Mouse (Mus musculus): Measurements from ENCODE around the gene Klhl29. TPM values are rescaled to one million over a fixed set of nuclear protein-coding genes. Genes with fewer than 3 reads are reported as not detected.

Klhl29 gene
- polyA plus RNA-seq, 1 experiment from 2014 or later, result 2.0 TPM

GRCm38 (mm10) chr12:5292316-5292715 is 83.2 kb downstream of the Klhl29 start:
- WGBS, result 87% methylated on average over 7 of the region's 7 CpGs

GRCm38 (mm10) chr12:5285579-5285978 is 89.9 kb downstream of the Klhl29 start:
- Histone ChIP-seq H3K4me3 (ENCODE audit: low read depth, low read length) (no peak overlapping the region), H3K4me1 (ENCODE audit: control insufficient read depth, insufficient read depth, low read length) (no peaks in the 10 kb centered on the region), H3K36me3 (ENCODE audit: control insufficient read depth, insufficient read depth, low read length) (no peaks in the 10 kb centered on the region), H3K4me2 (ENCODE audit: low read depth) (no peak overlapping the region), H3K9ac (ENCODE audit: low read length) (no peak overlapping the region), H3K27me3 (ENCODE audit: control insufficient read depth, insufficient read depth, low read length) (no peaks in the 10 kb centered on the region), H3K27ac (ENCODE audit: low read depth, low read length) (no peak overlapping the region), H3K9me3 (ENCODE audit: control insufficient read depth, low read length) (no peaks in the 10 kb centered on the region)
- WGBS, result 89% methylated on average over 11 of the region's 11 CpGs
- no peak for ATAC-seq (ENCODE audit: insufficient read depth, low FRiP score, low TSS enrichment)
- DNase-seq (ENCODE audit: low spot score), result no peak

More at GRCm38 (mm10) chr12:5292316-5292715, 83.2 kb downstream of the Klhl29 start:
- Histone ChIP-seq H3K4me3 (ENCODE audit: low read depth, low read length) (no peak overlapping the region), H3K36me3 (ENCODE audit: control insufficient read depth, insufficient read depth, low read length) (no peaks in the 10 kb centered on the region), H3K9ac (ENCODE audit: low read length) (no peak overlapping the region), H3K27me3 (ENCODE audit: control insufficient read depth, insufficient read depth, low read length) (no peaks in the 10 kb centered on the region), H3K9me3 (ENCODE audit: control insufficient read depth, low read length) (no peaks in the 10 kb centered on the region), H3K4me1 (ENCODE audit: control insufficient read depth, insufficient read depth, low read length) (no peaks in the 10 kb centered on the region), H3K4me2 (ENCODE audit: low read depth) (no peak overlapping the region), H3K27ac (ENCODE audit: low read depth, low read length) (no peak overlapping the region)
- ATAC-seq (ENCODE audit: insufficient read depth, low FRiP score, low TSS enrichment), result no peak
- no peak for DNase-seq (ENCODE audit: low spot score)

- Histone ChIP-seq H3K4me1 (ENCODE audit: control insufficient read depth, insufficient read depth, low read length) (no peaks in the 10 kb centered on the region), H3K4me3 (ENCODE audit: low read depth, low read length) (no peak overlapping the region), H3K27me3 (ENCODE audit: control insufficient read depth, insufficient read depth, low read length) (no peaks in the 10 kb centered on the region), H3K9ac (ENCODE audit: low read length) (no peak overlapping the region), H3K9me3 (ENCODE audit: control insufficient read depth, low read length) (no peaks in the 10 kb centered on the region), H3K36me3 (ENCODE audit: control insufficient read depth, insufficient read depth, low read length) (no peaks in the 10 kb centered on the region), H3K27ac (ENCODE audit: low read depth, low read length) (no peak overlapping the region), H3K4me2 (ENCODE audit: low read depth) (no peak overlapping the region)
- no peak for ATAC-seq (ENCODE audit: insufficient read depth, low FRiP score, low TSS enrichment)
- 90% methylated on average over 6 of the region's 6 CpGs for WGBS
- DNase-seq (ENCODE audit: low spot score), result no peak
Observed at GRCm38 (mm10) chr12:5284961-5285360, 90.5 kb downstream of the Klhl29 start.

GRCm38 (mm10) chr12:5283654-5284053 is 91.8 kb downstream of the Klhl29 start:
- no peaks in the 10 kb centered on the region for H3K36me3 ChIP-seq (ENCODE audit: control insufficient read depth, insufficient read depth, low read length)
- DNase-seq (ENCODE audit: low spot score), result no peak
- H3K4me2 ChIP-seq (ENCODE audit: low read depth), result no peak overlapping the region
- H3K4me1 ChIP-seq (ENCODE audit: control insufficient read depth, insufficient read depth, low read length), result no peaks in the 10 kb centered on the region
- H3K27ac ChIP-seq (ENCODE audit: low read depth, low read length), result no peak overlapping the region
- H3K27me3 ChIP-seq (ENCODE audit: control insufficient read depth, insufficient read depth, low read length), result no peaks in the 10 kb centered on the region
- H3K9me3 ChIP-seq (ENCODE audit: control insufficient read depth, low read length), result no peaks in the 10 kb centered on the region
- WGBS, result 80% methylated on average over 2 of the region's 2 CpGs
- ATAC-seq (ENCODE audit: insufficient read depth, low FRiP score, low TSS enrichment), result no peak
- H3K9ac ChIP-seq (ENCODE audit: low read length), result no peak overlapping the region
- H3K4me3 ChIP-seq (ENCODE audit: low read depth, low read length), result no peak overlapping the region

GRCm38 (mm10) chr12:5282611-5283010 is 92.9 kb downstream of the Klhl29 start:
- DNase-seq (ENCODE audit: low spot score) (no peak), ATAC-seq (ENCODE audit: insufficient read depth, low FRiP score, low TSS enrichment) (no peak)
- no peaks in the 10 kb centered on the region for H3K4me1 ChIP-seq (ENCODE audit: control insufficient read depth, insufficient read depth, low read length)
- H3K27ac ChIP-seq (ENCODE audit: low read depth, low read length), result no peak overlapping the region
- H3K4me3 ChIP-seq (ENCODE audit: low read depth, low read length), result no peak overlapping the region
- WGBS, result 53% methylated on average over 2 of the region's 2 CpGs
- H3K9ac ChIP-seq (ENCODE audit: low read length), result no peak overlapping the region
- no peaks in the 10 kb centered on the region for H3K27me3 ChIP-seq (ENCODE audit: control insufficient read depth, insufficient read depth, low read length)
- no peak overlapping the region for H3K4me2 ChIP-seq (ENCODE audit: low read depth)
- H3K36me3 ChIP-seq (ENCODE audit: control insufficient read depth, insufficient read depth, low read length), result no peaks in the 10 kb centered on the region
- H3K9me3 ChIP-seq (ENCODE audit: control insufficient read depth, low read length), result no peaks in the 10 kb centered on the region

- ATAC-seq (ENCODE audit: insufficient read depth, low FRiP score, low TSS enrichment), result no peak
- Histone ChIP-seq H3K27me3 (ENCODE audit: control insufficient read depth, insufficient read depth, low read length) (no peaks in the 10 kb centered on the region), H3K4me2 (ENCODE audit: low read depth) (no peak overlapping the region), H3K4me3 (ENCODE audit: low read depth, low read length) (no peak overlapping the region), H3K9ac (ENCODE audit: low read length) (no peak overlapping the region), H3K27ac (ENCODE audit: low read depth, low read length) (no peak overlapping the region), H3K36me3 (ENCODE audit: control insufficient read depth, insufficient read depth, low read length) (no peaks in the 10 kb centered on the region), H3K4me1 (ENCODE audit: control insufficient read depth, insufficient read depth, low read length) (no peaks in the 10 kb centered on the region), H3K9me3 (ENCODE audit: control insufficient read depth, low read length) (no peaks in the 10 kb centered on the region)
- DNase-seq (ENCODE audit: low spot score), result no peak
- 66% methylated on average over 1 of the region's 1 CpGs for WGBS
Observed at GRCm38 (mm10) chr12:5279873-5280272, 95.6 kb downstream of the Klhl29 start.

GRCm38 (mm10) chr12:5277028-5277427 is 98.5 kb downstream of the Klhl29 start:
- no peaks in the 10 kb centered on the region for H3K36me3 ChIP-seq (ENCODE audit: control insufficient read depth, insufficient read depth, low read length)
- no peaks in the 10 kb centered on the region for H3K27me3 ChIP-seq (ENCODE audit: control insufficient read depth, insufficient read depth, low read length)
- H3K4me1 ChIP-seq (ENCODE audit: control insufficient read depth, insufficient read depth, low read length), result no peaks in the 10 kb centered on the region
- no peak overlapping the region for H3K27ac ChIP-seq (ENCODE audit: low read depth, low read length)
- no peak overlapping the region for H3K4me2 ChIP-seq (ENCODE audit: low read depth)
- no peak for DNase-seq (ENCODE audit: low spot score)
- WGBS, result 91% methylated on average over 9 of the region's 9 CpGs
- H3K4me3 ChIP-seq (ENCODE audit: low read depth, low read length), result no peak overlapping the region
- no peak overlapping the region for H3K9ac ChIP-seq (ENCODE audit: low read length)
- ATAC-seq (ENCODE audit: insufficient read depth, low FRiP score, low TSS enrichment), result no peak
- H3K9me3 ChIP-seq (ENCODE audit: control insufficient read depth, low read length), result no peaks in the 10 kb centered on the region

- DNase-seq (ENCODE audit: low spot score), result no peak
- no peak overlapping the region for H3K9ac ChIP-seq (ENCODE audit: low read length)
- H3K4me1 ChIP-seq (ENCODE audit: control insufficient read depth, insufficient read depth, low read length), result no peaks in the 10 kb centered on the region
- H3K9me3 ChIP-seq (ENCODE audit: control insufficient read depth, low read length), result no peaks in the 10 kb centered on the region; the same call in 1 of the 2 replicates
- no peaks in the 10 kb centered on the region for H3K27me3 ChIP-seq (ENCODE audit: control insufficient read depth, insufficient read depth, low read length)
- H3K4me3 ChIP-seq (ENCODE audit: low read depth, low read length), result no peak overlapping the region
- no peak for ATAC-seq (ENCODE audit: insufficient read depth, low FRiP score, low TSS enrichment)
- WGBS, result 76% methylated on average over 6 of the region's 6 CpGs
- H3K27ac ChIP-seq (ENCODE audit: low read depth, low read length), result no peak overlapping the region
- no peaks in the 10 kb centered on the region for H3K36me3 ChIP-seq (ENCODE audit: control insufficient read depth, insufficient read depth, low read length)
- no peak overlapping the region for H3K4me2 ChIP-seq (ENCODE audit: low read depth)
Observed at GRCm38 (mm10) chr12:5275507-5275936, 100.0 kb downstream of the Klhl29 start.

GRCm38 (mm10) chr12:5274519-5274944 is 101.0 kb downstream of the Klhl29 start:
- WGBS, result 79% methylated on average over 8 of the region's 8 CpGs
- Histone ChIP-seq H3K4me1 (ENCODE audit: control insufficient read depth, insufficient read depth, low read length) (0 out of 2 replicates have a peak, but pooled peaks cover under 1% of the 10 kb centered on the region), H3K36me3 (ENCODE audit: control insufficient read depth, insufficient read depth, low read length) (no peaks in the 10 kb centered on the region), H3K9me3 (ENCODE audit: control insufficient read depth, low read length) (no peaks in the 10 kb centered on the region; the same call in 1 of the 2 replicates), H3K4me2 (ENCODE audit: low read depth) (no peak overlapping the region), H3K27me3 (ENCODE audit: control insufficient read depth, insufficient read depth, low read length) (no peaks in the 10 kb centered on the region), H3K4me3 (ENCODE audit: low read depth, low read length) (no peak overlapping the region), H3K9ac (ENCODE audit: low read length) (no peak overlapping the region), H3K27ac (ENCODE audit: low read depth, low read length) (no peak overlapping the region)
- no peak for ATAC-seq (ENCODE audit: insufficient read depth, low FRiP score, low TSS enrichment)
- DNase-seq (ENCODE audit: low spot score), result no peak

Measured in neural tube, embryonic 11.5 days (tissue).